Mouse (Mus musculus): ENCODE measurements around the gene Edn2.

Gene Edn2

GRCm38 (mm10) chr4:120163242-120163641, 2.2 kb downstream of the Edn2 start:
- peaks cover 52% of the 10 kb centered on the region for H3K27me3 ChIP-seq (ENCODE audit: insufficient read depth, low read length)
- H3K4me1 ChIP-seq (replicated peaks; ENCODE audit: low read depth, low read length), result peaks cover 56% of the 10 kb centered on the region
- no peaks in the 10 kb centered on the region for H3K9me3 ChIP-seq (ENCODE audit: low read length)
- no peak overlapping the region; the same call in 1 of the 2 replicates for H3K4me3 ChIP-seq (replicated peaks; ENCODE audit: low read length)
- no peaks in the 10 kb centered on the region for H3K36me3 ChIP-seq (ENCODE audit: insufficient read depth, low read length)
- TF ChIP-seq POU5F1 (IDR thresholded peaks at IDR 0.05; ENCODE audit: borderline replicate concordance, low read length), result no peak
- no peak for TF ChIP-seq NANOG (IDR thresholded peaks at IDR 0.05; ENCODE audit: borderline replicate concordance, low read length)
- no peak for TF ChIP-seq CTCF (conservative IDR thresholded peaks at IDR 0.05; ENCODE audit: low read length)

DNA sequence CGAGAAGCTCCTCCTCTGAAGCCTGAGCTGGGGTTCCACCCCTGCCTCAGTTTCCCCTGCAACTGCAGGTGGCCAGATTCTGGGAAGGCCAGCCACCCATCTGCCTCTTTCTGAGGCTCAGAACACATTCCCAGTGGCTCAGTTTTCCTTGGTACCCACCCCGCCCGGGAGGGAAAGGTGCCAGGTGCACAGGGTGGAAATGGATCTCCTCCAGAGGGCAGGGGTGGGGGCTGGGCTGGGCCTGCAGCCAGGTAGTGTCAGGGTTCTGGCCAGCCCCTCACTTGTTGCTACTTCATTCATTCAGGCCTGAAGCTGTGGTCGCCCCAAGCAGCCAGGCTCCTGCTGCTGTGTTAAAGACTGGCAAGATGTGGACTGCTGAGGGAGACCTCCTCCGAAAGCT, 3.3 kb downstream of the Edn2 start:
- no peak overlapping the region for H3K4me3 ChIP-seq (replicated peaks; ENCODE audit: low read length)
- TF ChIP-seq CTCF (conservative IDR thresholded peaks at IDR 0.05; ENCODE audit: low read length), result no peak
- TF ChIP-seq POU5F1 (IDR thresholded peaks at IDR 0.05; ENCODE audit: borderline replicate concordance, low read length), result no peak
- no peak for TF ChIP-seq NANOG (IDR thresholded peaks at IDR 0.05; ENCODE audit: borderline replicate concordance, low read length)
- H3K9me3 ChIP-seq (ENCODE audit: low read length), result no peaks in the 10 kb centered on the region
- peaks cover 45% of the 10 kb centered on the region for H3K4me1 ChIP-seq (replicated peaks; ENCODE audit: low read depth, low read length)
- H3K36me3 ChIP-seq (ENCODE audit: insufficient read depth, low read length), result no peaks in the 10 kb centered on the region
- peaks cover 51% of the 10 kb centered on the region for H3K27me3 ChIP-seq (ENCODE audit: insufficient read depth, low read length)

- no peaks in the 10 kb centered on the region for H3K36me3 ChIP-seq (ENCODE audit: insufficient read depth, low read length)
- TF ChIP-seq POU5F1 (IDR thresholded peaks at IDR 0.05; ENCODE audit: borderline replicate concordance, low read length) (no peak), CTCF (conservative IDR thresholded peaks at IDR 0.05; ENCODE audit: low read length) (no peak), NANOG (IDR thresholded peaks at IDR 0.05; ENCODE audit: borderline replicate concordance, low read length) (no peak)
- no peak overlapping the region for H3K4me3 ChIP-seq (replicated peaks; ENCODE audit: low read length)
- H3K9me3 ChIP-seq (ENCODE audit: low read length), result no peaks in the 10 kb centered on the region
- H3K27me3 ChIP-seq (ENCODE audit: insufficient read depth, low read length), result peaks cover 39% of the 10 kb centered on the region
- peaks cover 22% of the 10 kb centered on the region for H3K4me1 ChIP-seq (replicated peaks; ENCODE audit: low read depth, low read length)
Observed at GRCm38 (mm10) chr4:120167778-120168177, 6.8 kb downstream of the Edn2 start.

DNA sequence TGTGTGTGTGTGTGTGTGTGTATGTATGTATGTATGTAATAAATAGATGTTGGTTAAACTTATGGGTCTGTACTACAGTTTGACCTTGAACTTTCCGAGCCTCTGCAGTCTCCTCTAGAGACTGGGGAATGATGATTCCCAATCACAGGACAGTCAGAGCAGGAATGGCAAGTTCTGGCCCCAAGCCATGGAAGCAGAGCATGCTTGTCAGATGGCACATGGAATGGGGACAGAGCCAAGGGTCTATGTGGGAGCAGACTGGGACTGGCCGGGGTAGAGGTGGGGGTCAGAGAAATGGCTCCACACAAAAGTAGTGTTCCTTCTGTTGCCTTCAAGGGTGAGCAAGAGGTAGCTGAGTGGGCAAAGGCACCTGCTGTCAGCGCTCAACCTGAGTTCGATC, 7.3 kb downstream of the Edn2 start:
- Histone ChIP-seq H3K4me3 (replicated peaks; ENCODE audit: low read length) (no peak overlapping the region), H3K27me3 (ENCODE audit: insufficient read depth, low read length) (peaks cover 35% of the 10 kb centered on the region), H3K36me3 (ENCODE audit: insufficient read depth, low read length) (no peaks in the 10 kb centered on the region), H3K4me1 (replicated peaks; ENCODE audit: low read depth, low read length) (peaks cover 18% of the 10 kb centered on the region), H3K9me3 (ENCODE audit: low read length) (no peaks in the 10 kb centered on the region)
- TF ChIP-seq CTCF (conservative IDR thresholded peaks at IDR 0.05; ENCODE audit: low read length), result no peak
- no peak for TF ChIP-seq NANOG (IDR thresholded peaks at IDR 0.05; ENCODE audit: borderline replicate concordance, low read length)
- TF ChIP-seq POU5F1 (IDR thresholded peaks at IDR 0.05; ENCODE audit: borderline replicate concordance, low read length), result no peak

- H3K27me3 ChIP-seq (ENCODE audit: insufficient read depth, low read length), result peaks cover 22% of the 10 kb centered on the region
- peaks cover 6% of the 10 kb centered on the region; the same call in 1 of the 2 replicates for H3K4me1 ChIP-seq (replicated peaks; ENCODE audit: low read depth, low read length)
- TF ChIP-seq NANOG (IDR thresholded peaks at IDR 0.05; ENCODE audit: borderline replicate concordance, low read length) (no peak), CTCF (conservative IDR thresholded peaks at IDR 0.05; ENCODE audit: low read length) (no peak), POU5F1 (IDR thresholded peaks at IDR 0.05; ENCODE audit: borderline replicate concordance, low read length) (no peak)
Observed at GRCm38 (mm10) chr4:120170387-120170936, 9.5 kb downstream of the Edn2 start.

DNA sequence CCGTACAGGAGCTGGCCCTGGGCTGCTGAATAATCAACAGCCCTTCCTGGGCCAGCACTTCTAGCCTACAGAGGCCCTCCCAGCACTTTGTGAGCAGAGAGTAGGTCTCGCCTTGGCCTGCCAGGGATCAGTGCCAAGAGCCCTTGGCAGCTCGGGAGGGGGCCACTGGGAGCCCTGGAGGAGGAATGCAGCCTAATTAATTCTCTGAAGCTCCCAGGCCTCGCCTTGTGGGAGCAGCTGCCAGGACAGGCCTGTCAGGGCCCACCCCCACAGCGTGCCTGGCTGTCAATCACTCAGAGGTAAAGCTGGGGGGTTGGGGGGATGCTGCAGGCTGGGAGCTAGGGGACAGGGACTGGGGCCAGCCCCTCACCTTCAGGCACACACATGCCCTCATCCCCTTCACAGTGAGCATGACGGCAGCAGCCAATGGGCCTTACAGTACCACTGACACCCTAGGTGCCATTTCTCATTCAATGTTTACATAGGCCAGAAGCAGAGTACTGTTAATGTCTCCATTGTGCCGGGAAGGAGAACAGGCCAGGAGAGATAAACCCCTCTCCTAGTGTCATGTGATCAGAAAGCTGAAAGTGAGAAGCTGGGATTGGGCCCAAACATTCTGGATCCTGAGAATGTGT, 11.2 kb downstream of the Edn2 start:
- TF ChIP-seq NANOG (IDR thresholded peaks at IDR 0.05; ENCODE audit: borderline replicate concordance, low read length), result no peak
- no peak for TF ChIP-seq POU5F1 (IDR thresholded peaks at IDR 0.05; ENCODE audit: borderline replicate concordance, low read length)
- no peak for TF ChIP-seq CTCF (conservative IDR thresholded peaks at IDR 0.05; ENCODE audit: low read length)
- Histone ChIP-seq H3K27me3 (ENCODE audit: insufficient read depth, low read length) (peaks cover 18% of the 10 kb centered on the region), H3K4me3 (replicated peaks; ENCODE audit: low read length) (no peak overlapping the region), H3K9me3 (ENCODE audit: low read length) (no peaks in the 10 kb centered on the region), H3K36me3 (ENCODE audit: insufficient read depth, low read length) (no peaks in the 10 kb centered on the region), H3K4me1 (replicated peaks; ENCODE audit: low read depth, low read length) (peaks cover 6% of the 10 kb centered on the region; the same call in 1 of the 2 replicates)

More at GRCm38 (mm10) chr4:120170387-120170936, 9.5 kb downstream of the Edn2 start:
- Histone ChIP-seq H3K36me3 (ENCODE audit: insufficient read depth, low read length) (no peaks in the 10 kb centered on the region), H3K9me3 (ENCODE audit: low read length) (no peaks in the 10 kb centered on the region), H3K4me3 (replicated peaks; ENCODE audit: low read length) (no peak overlapping the region)

- TF ChIP-seq CTCF (conservative IDR thresholded peaks at IDR 0.05; ENCODE audit: low read length), result no peak
- TF ChIP-seq POU5F1 (IDR thresholded peaks at IDR 0.05; ENCODE audit: borderline replicate concordance, low read length), result no peak
- TF ChIP-seq NANOG (IDR thresholded peaks at IDR 0.05; ENCODE audit: borderline replicate concordance, low read length), result no peak
- Histone ChIP-seq H3K27me3 (ENCODE audit: insufficient read depth, low read length) (peaks cover 16% of the 10 kb centered on the region), H3K9me3 (ENCODE audit: low read length) (no peaks in the 10 kb centered on the region), H3K4me3 (replicated peaks; ENCODE audit: low read length) (no peak overlapping the region), H3K36me3 (ENCODE audit: insufficient read depth, low read length) (no peaks in the 10 kb centered on the region), H3K4me1 (replicated peaks; ENCODE audit: low read depth, low read length) (no peaks in the 10 kb centered on the region)
Observed at GRCm38 (mm10) chr4:120179123-120179522, 18.1 kb downstream of the Edn2 start.

DNA sequence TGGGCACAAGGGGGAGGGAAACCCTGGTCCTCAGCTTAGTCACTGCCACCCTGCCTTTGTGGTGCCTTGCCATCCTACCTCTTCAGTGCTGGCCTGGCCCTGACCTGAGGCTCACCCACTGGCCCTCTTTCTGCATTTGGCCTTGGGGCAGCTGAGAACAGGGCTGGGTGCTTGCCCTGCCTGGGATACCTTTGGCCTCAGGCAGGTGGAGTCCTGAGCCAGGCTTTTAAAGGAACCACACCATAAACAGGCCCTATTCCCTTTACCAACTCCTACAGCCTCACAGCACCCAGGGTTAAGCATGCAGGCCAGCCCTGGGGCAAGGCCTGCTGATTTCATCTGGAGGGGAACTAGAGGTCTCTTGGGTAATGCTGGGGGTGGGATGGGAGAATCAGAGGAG, 19.5 kb downstream of the Edn2 start:
- Histone ChIP-seq H3K36me3 (ENCODE audit: insufficient read depth, low read length) (no peaks in the 10 kb centered on the region), H3K9me3 (ENCODE audit: low read length) (no peaks in the 10 kb centered on the region), H3K4me3 (replicated peaks; ENCODE audit: low read length) (no peak overlapping the region), H3K27me3 (ENCODE audit: insufficient read depth, low read length) (peaks cover 16% of the 10 kb centered on the region), H3K4me1 (replicated peaks; ENCODE audit: low read depth, low read length) (no peaks in the 10 kb centered on the region)
- TF ChIP-seq CTCF (conservative IDR thresholded peaks at IDR 0.05; ENCODE audit: low read length), result no peak
- TF ChIP-seq POU5F1 (IDR thresholded peaks at IDR 0.05; ENCODE audit: borderline replicate concordance, low read length), result no peak
- TF ChIP-seq NANOG (IDR thresholded peaks at IDR 0.05; ENCODE audit: borderline replicate concordance, low read length), result no peak

All from E14TG2a.4 (cell line).